Mouse (Mus musculus): ENCODE results near the gene Fgd2. TPM values are rescaled to one million over a fixed set of nuclear protein-coding genes. Genes with fewer than 3 reads are reported as not detected.
"Not testable (repeated sequence)": the region's sequence is repeated elsewhere in the genome, so short reads cannot be mapped to it uniquely, and the experiment has no call there.

Gene Fgd2
- polyA plus RNA-seq, 1 experiment from 2014 or later, result 2.0 TPM

DNA sequence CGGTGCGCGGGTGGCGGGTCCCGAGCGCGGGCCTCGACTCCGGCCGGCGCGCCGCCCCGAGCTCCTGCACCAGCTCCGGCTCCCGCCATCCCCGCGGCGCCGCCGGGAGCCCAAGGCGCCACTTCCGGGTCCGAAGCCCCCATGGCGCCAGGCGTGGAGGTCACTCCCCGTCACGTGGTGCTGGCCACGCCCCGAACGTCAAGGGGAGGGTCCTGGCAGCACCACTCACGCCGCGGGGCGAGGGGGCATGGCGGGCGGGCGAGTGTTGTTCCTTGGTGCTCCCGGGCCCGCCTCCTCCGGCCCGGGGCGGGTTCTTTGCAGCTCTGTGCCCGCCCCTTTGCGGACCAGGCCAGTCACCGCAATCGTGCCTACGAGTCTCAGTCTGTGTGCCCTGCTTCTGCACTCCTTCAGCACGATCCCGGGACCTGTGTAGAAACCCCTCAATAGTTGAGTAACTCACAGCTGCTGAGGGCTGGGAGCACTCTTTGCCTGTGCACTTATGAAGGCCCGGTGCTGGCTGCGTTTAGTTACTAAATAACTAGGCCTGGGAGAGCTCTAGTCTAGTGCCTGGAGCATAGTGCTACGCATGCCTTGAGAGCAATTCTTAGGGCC, 13.0 kb upstream of the Fgd2 start, which contains the start of gene Mtch1:
Gene Mtch1, minus strand, starts transcription at position 290 of the 612 bp plus-strand sequence.
- Histone ChIP-seq H3K36me3 (peaks cover 21% of the 10 kb centered on the region), H3K9me3 (replicated peaks) (no peaks in the 10 kb centered on the region), H3K4me2 (peak within 1 kb of the TSS; percentile 89), H3K4me3 (peak within 1 kb of the TSS; percentile 98), H3K9ac (peak within 1 kb of the TSS; percentile 98), H3K27ac (ENCODE audit: poor library complexity, severe bottlenecking) (peak within 1 kb of the TSS; percentile 91), H3K4me1 (replicated peaks) (peaks cover 39% of the 10 kb centered on the region), H3K27me3 (replicated peaks) (no peaks in the 10 kb centered on the region)
- under 1% methylated on average over 50 of the region's 53 CpGs for WGBS
- peak; percentile 97 for ATAC-seq (ENCODE audit: insufficient number of reproducible peaks, low FRiP score)

DNA sequence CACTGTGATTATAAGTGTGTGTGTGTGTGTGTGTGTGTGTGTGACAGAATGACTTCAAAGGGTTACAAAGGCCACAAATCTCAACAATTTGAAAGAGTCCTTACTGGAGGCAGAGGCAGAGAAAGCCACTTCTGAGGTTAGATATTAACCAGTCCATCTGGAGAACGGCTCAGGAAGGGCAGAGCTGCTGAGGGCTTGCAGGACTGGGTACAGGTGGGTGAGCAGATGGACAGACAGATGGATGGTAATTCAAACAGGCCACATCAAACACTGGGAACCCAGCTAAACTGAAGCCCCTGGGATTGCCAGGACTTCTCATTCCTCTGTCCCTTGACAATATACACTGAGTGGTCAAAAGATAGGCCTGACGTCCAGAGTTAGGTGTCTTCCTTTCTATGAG, 11.7 kb upstream of the Fgd2 start:
- 79% methylated on average over 2 of the region's 2 CpGs for WGBS
- no peaks in the 10 kb centered on the region for H3K9me3 ChIP-seq (replicated peaks)
- no peak overlapping the region for H3K4me3 ChIP-seq
- peaks cover 28% of the 10 kb centered on the region for H3K4me1 ChIP-seq (replicated peaks)
- ATAC-seq (ENCODE audit: insufficient number of reproducible peaks, low FRiP score), result no peak
- no peak overlapping the region for H3K27ac ChIP-seq (ENCODE audit: poor library complexity, severe bottlenecking)
- no peaks in the 10 kb centered on the region for H3K27me3 ChIP-seq (replicated peaks)
- H3K9ac ChIP-seq, result no peak overlapping the region
- peaks cover 9% of the 10 kb centered on the region for H3K36me3 ChIP-seq
- H3K4me2 ChIP-seq, result no peak overlapping the region

DNA sequence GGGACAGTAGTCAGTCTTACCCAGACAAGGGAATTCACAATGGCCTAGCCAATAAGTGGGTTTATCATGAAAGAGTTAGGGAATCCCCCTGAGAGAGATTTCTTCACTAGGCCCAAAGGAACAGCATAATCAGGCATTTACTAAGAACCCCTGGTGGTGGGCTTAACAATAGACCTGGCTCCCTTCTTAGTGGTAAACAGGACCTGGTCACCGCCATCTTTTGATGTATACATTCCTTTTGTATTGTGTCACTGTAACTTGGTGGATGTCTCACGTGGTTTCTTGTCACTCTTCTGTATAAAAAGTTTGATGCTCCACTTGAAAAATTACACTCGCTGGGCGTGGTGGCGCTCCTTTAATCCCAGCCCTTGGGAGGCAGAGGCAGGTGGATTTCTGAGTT, 9.7 kb upstream of the Fgd2 start:
- not testable (repeated sequence) for H3K27me3 ChIP-seq (replicated peaks); H3K9ac ChIP-seq; ATAC-seq (ENCODE audit: insufficient number of reproducible peaks, low FRiP score); H3K27ac ChIP-seq (ENCODE audit: poor library complexity, severe bottlenecking); H3K4me3 ChIP-seq; H3K9me3 ChIP-seq (replicated peaks); H3K4me2 ChIP-seq; H3K36me3 ChIP-seq
- H3K4me1 ChIP-seq (replicated peaks), result peaks cover 27% of the 10 kb centered on the region
- 74% methylated on average over 5 of the region's 5 CpGs for WGBS

DNA sequence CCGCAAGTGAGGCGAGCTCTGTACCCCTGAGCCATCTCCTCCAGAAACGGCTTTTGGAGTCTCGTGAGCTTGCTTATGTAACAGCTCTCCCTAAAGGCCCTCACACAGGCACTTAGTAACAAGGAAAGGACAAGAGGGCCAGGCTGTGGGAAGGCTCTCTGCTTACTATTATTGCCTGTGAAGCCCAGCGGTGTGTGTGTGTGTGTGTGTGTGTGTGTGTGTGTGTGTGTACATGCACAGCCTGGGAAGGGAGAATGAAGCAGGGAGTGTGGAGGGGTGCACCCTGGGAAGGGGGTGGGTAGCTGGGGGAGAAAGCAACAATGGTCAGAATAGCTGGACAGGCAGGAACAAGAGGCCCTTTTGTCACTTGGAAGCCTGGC, 5.3 kb upstream of the Fgd2 start:
- 40% methylated on average over 5 of the region's 5 CpGs for WGBS
- H3K4me1 ChIP-seq (replicated peaks), result peaks cover 26% of the 10 kb centered on the region
- H3K36me3 ChIP-seq, result no peaks in the 10 kb centered on the region
- H3K27me3 ChIP-seq (replicated peaks), result no peaks in the 10 kb centered on the region
- H3K9ac ChIP-seq, result peak overlapping the region; percentile 57; the same call in 1 of the 2 replicates
- peak overlapping the region; percentile 99 for H3K27ac ChIP-seq (ENCODE audit: poor library complexity, severe bottlenecking)
- H3K9me3 ChIP-seq (replicated peaks), result no peaks in the 10 kb centered on the region
- H3K4me2 ChIP-seq, result peak overlapping the region; percentile 68
- H3K4me3 ChIP-seq, result 0 out of 2 replicates have a peak overlapping the region, but pooled peaks have one; percentile 12
- ATAC-seq (ENCODE audit: insufficient number of reproducible peaks, low FRiP score), result peak; percentile 11

DNA sequence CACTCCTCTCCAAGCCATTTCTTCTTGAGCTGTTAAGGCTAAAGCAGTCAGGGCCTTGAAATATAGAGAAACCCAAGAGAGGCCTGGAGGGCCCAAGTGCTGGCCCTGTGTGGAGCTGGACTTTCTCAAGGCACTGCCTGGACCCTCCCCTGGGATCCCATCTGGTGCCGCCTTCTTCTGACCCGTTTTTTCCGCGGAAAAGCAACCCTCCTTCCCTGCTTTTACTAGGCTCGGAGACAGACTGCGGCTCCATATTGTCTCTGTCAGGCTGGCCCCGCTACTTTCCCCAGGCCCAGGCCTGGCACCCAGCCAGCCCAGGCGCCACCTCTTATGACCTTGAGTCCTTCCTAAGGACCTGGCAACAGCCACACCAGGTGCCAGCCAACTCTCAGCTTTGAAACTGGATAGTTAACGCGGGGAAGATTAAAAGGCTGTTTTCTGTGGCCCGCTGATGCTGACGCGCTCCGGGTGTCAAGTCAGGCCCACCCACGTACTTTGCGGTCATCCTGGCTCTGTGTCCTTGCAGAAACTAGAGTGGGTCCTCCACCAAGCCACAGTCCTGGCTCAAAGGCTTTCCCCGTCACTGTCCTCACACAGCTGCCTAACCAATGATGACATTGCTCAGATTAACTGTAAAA, 4.8 kb upstream of the Fgd2 start:
- Histone ChIP-seq H3K9me3 (replicated peaks) (no peaks in the 10 kb centered on the region), H3K27ac (ENCODE audit: poor library complexity, severe bottlenecking) (peak overlapping the region; percentile 99), H3K4me3 (peak overlapping the region; percentile 12), H3K4me1 (replicated peaks) (peaks cover 31% of the 10 kb centered on the region), H3K36me3 (no peaks in the 10 kb centered on the region), H3K9ac (peak overlapping the region; percentile 57), H3K27me3 (replicated peaks) (no peaks in the 10 kb centered on the region), H3K4me2 (peak overlapping the region; percentile 68)
- ATAC-seq (ENCODE audit: insufficient number of reproducible peaks, low FRiP score), result peak; percentile 69
- WGBS, result 8% methylated on average over 17 of the region's 17 CpGs

DNA sequence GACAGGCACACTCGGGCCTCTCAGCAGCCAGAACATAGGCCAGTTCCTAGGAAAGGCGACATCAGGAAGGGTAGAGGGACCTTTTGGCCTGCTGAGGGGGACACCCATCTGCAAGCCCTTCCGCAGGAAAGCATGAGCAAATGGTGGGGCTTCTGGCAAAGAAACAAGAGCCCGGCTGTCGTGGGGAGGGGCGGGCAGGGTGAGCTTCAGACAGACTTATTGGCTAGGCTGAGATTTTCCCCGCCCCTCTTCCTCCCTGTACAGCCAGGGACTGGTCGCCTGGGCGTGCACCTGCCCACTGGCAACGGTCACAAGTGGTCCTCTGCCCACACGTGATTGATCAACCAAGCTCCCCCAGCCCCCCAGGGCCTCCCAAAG, 4.2 kb upstream of the Fgd2 start:
- 1% methylated on average over 11 of the region's 11 CpGs for WGBS
- Histone ChIP-seq H3K9me3 (replicated peaks) (no peaks in the 10 kb centered on the region), H3K9ac (peak overlapping the region; percentile 59), H3K36me3 (no peaks in the 10 kb centered on the region), H3K27ac (ENCODE audit: poor library complexity, severe bottlenecking) (peak overlapping the region; percentile 99), H3K4me3 (peak overlapping the region; percentile 43), H3K27me3 (replicated peaks) (no peaks in the 10 kb centered on the region), H3K4me1 (replicated peaks) (peaks cover 31% of the 10 kb centered on the region), H3K4me2 (peak overlapping the region; percentile 68)
- peak; percentile 87 for ATAC-seq (ENCODE audit: insufficient number of reproducible peaks, low FRiP score)

DNA sequence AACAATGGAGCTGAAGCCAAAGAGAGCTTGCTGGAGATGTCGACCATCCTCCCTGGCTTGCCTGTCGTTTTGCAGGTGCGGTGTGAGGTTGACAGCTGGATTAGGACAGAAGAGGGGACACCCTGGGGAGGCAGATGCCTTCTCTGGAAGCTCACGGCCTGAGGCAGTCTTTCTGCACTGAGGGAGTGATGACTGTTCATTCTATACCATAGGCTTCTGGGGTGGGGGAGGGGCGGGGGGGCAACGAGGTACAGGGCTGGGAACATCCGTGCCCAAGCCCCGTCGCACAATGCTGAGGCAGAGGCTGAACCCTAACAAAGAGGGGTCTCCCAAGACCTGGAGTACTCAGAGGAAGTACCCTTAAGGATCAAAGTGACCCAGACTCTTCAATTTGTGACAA, 3.8 kb upstream of the Fgd2 start:
- peak overlapping the region; percentile 43 for H3K4me3 ChIP-seq
- H3K27me3 ChIP-seq (replicated peaks), result no peaks in the 10 kb centered on the region
- ATAC-seq (ENCODE audit: insufficient number of reproducible peaks, low FRiP score), result no peak
- H3K9me3 ChIP-seq (replicated peaks), result no peaks in the 10 kb centered on the region
- 12% methylated on average over 9 of the region's 9 CpGs for WGBS
- H3K4me2 ChIP-seq, result peak overlapping the region; percentile 68
- H3K4me1 ChIP-seq (replicated peaks), result peaks cover 31% of the 10 kb centered on the region
- H3K9ac ChIP-seq, result peak overlapping the region; percentile 59
- H3K36me3 ChIP-seq, result no peaks in the 10 kb centered on the region
- peak overlapping the region; percentile 99 for H3K27ac ChIP-seq (ENCODE audit: poor library complexity, severe bottlenecking)

DNA sequence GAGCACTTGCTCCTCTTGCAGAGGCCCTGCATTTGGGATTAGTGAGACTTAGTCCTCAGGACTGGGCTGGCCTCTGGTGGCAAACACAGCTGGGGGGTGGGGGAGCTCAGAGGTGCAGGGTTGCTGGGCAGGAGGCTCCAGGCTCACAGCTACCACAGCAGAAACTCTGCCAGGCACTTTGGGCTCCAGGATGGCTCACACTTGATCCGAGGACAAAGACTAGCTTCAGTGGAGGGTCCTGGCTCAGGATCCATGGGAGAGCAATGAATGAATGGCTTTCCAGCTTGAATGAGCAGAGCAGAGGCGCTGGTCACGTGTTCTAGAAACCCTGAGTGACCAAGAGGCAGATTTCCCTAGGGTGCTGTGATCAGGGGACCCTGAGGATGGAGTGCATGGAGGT, 1.8 kb upstream of the Fgd2 start:
- H3K36me3 ChIP-seq, result no peaks in the 10 kb centered on the region
- no peak for ATAC-seq (ENCODE audit: insufficient number of reproducible peaks, low FRiP score)

DNA sequence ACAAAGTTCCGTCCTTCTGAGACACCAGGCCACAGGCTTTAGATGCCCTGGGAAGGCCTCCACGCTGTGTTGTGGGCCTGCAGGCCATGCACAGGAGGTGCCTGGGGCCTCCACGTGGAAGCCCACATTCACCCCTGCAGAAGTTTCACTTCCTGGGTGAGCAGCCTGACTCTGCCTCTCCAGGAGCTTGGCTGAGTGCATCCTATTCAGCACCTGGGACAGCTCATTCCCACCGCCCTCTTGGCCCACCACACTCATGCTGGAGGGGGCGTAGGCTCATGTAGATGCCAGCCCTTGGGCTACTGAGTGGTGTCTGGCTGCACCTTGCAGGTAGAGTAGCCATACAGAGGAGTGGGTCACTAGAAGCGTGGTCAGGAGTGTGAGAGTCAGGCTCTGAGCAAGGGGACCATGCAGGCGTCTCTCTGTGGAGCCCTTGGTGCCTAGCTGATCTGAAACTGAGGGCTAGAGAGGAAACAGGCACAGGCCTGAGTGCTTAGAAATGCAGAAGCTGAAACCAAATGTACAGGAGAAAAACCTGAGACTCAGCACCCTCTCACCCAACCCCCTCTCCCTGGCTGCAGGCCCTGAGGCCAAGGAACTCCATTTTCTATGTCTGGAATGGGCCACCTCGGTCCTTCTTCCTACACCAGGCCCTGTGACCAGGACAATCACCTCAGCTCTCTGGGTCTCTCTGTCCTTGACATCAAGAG, 1.4 kb downstream of the Fgd2 start:
- Histone ChIP-seq H3K9me3 (replicated peaks) (no peaks in the 10 kb centered on the region), H3K4me2 (no peak overlapping the region), H3K27ac (ENCODE audit: poor library complexity, severe bottlenecking) (no peak overlapping the region), H3K27me3 (replicated peaks) (peaks cover 4% of the 10 kb centered on the region; the same call in 1 of the 2 replicates), H3K36me3 (no peaks in the 10 kb centered on the region), H3K4me3 (no peak overlapping the region), H3K9ac (no peak overlapping the region), H3K4me1 (replicated peaks) (peaks cover 8% of the 10 kb centered on the region)
- 41% methylated on average over 8 of the region's 8 CpGs for WGBS
- ATAC-seq (ENCODE audit: insufficient number of reproducible peaks, low FRiP score), result no peak

More for the DNA sequence above, 1.8 kb upstream of the Fgd2 start:
- no peak overlapping the region for H3K4me3 ChIP-seq
- no peak overlapping the region for H3K4me2 ChIP-seq
- no peaks in the 10 kb centered on the region for H3K9me3 ChIP-seq (replicated peaks)
- no peak overlapping the region for H3K9ac ChIP-seq
- no peaks in the 10 kb centered on the region for H3K27me3 ChIP-seq (replicated peaks)
- WGBS, result 67% methylated on average over 3 of the region's 3 CpGs
- H3K27ac ChIP-seq (ENCODE audit: poor library complexity, severe bottlenecking), result no peak overlapping the region
- peaks cover 31% of the 10 kb centered on the region for H3K4me1 ChIP-seq (replicated peaks)

DNA sequence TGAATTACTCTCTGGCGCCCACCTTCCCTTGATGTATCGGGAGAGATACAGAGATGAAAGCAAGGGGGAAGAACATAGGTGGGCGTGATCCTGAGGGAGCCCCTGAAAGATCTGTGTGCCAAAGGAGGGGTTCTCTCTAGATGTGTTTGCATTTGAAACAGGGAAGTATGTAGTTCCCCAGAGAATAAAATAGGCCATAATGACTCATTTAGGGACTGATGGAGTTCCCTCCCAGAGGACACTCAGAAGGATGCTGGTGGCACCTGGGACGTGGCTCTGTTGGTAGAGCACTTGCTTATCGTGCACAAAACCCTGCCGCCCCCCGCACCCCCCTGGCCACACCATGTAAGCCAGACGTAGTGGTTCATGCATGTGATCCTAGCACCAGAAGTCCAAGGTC, 2.4 kb downstream of the Fgd2 start:
- WGBS, result 85% methylated on average over 8 of the region's 8 CpGs
- Histone ChIP-seq H3K9me3 (replicated peaks) (no peaks in the 10 kb centered on the region), H3K27ac (ENCODE audit: poor library complexity, severe bottlenecking) (no peak overlapping the region), H3K9ac (no peak overlapping the region), H3K4me2 (no peak overlapping the region), H3K27me3 (replicated peaks) (peaks cover 14% of the 10 kb centered on the region), H3K4me1 (replicated peaks) (peaks cover 6% of the 10 kb centered on the region), H3K36me3 (no peaks in the 10 kb centered on the region), H3K4me3 (no peak overlapping the region)
- ATAC-seq (ENCODE audit: insufficient number of reproducible peaks, low FRiP score), result no peak

DNA sequence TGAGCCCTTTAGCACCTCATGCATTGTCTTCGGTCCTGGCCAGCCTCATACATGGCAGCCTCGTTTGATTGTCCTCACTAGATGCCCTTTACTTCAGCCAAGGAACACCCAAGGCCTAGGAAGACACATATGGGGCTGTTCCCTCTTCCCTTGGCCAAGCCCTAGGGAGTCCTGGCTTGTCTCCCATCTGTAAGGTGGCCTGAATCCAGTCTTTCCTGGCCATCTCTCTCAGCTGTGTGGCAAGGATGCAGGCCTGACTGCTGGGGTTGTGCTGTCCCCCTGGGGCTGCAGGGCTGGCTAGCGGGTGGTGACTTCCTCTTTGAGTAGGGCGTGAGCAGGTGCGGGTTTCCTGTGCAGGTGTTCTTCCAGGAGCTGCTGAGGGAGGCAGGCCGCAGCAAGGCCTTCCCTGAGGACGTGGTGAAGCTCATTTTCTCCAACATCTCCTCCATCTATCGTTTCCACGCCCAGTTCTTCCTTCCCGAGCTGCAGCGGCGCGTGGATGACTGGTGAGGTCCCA, 4.4 kb downstream of the Fgd2 start:
- no peak overlapping the region for H3K9ac ChIP-seq
- no peak overlapping the region for H3K4me2 ChIP-seq
- no peak overlapping the region for H3K27ac ChIP-seq (ENCODE audit: poor library complexity, severe bottlenecking)
- ATAC-seq (ENCODE audit: insufficient number of reproducible peaks, low FRiP score), result no peak
- WGBS, result 88% methylated on average over 13 of the region's 13 CpGs
- peaks cover 10% of the 10 kb centered on the region for H3K4me1 ChIP-seq (replicated peaks)
- H3K27me3 ChIP-seq (replicated peaks), result peaks cover 29% of the 10 kb centered on the region
- H3K4me3 ChIP-seq, result no peak overlapping the region
- H3K9me3 ChIP-seq (replicated peaks), result no peaks in the 10 kb centered on the region
- H3K36me3 ChIP-seq, result no peaks in the 10 kb centered on the region
